Mouse (Mus musculus) left cerebral cortex, adult 18-20 months (tissue): ENCODE data around the gene L3mbtl4. TPM values are rescaled to one million over a fixed set of nuclear protein-coding genes. Genes with fewer than 3 reads are reported as not detected.
A peak's percentile ranks its signal among the peaks of the same experiment; 100 is the strongest.
"Not testable (repeated sequence)": the region's sequence is repeated elsewhere in the genome, so short reads cannot be mapped to it uniquely, and the experiment has no call there.

Source experiments
- DNase-seq, 2 experiments: peaks; one replicate each; pipeline ENCODE4 v3.0.0; 2021 to 2022; ENCODE audit warnings: low spot score in 2 of 2, mixed read lengths in 1 of 2
- total RNA-seq, 2 experiments: library from RNA; stranded (reverse); gene quantifications; 2 replicates each; pipeline ENCODE4 v1.2.3; 2021

Gene L3mbtl4
- total RNA-seq, 2 experiments from 2014 or later: 1.9 to 2.0 TPM

GRCm38 (mm10) chr17:68371101-68371500 is 97.5 kb downstream of the L3mbtl4 start:
- DNase-seq: no peak

GRCm38 (mm10) chr17:68388481-68388880 is 114.9 kb downstream of the L3mbtl4 start:
- DNase-seq: no peak

- DNase-seq: no peak
Observed at GRCm38 (mm10) chr17:68405993-68406392, 132.4 kb downstream of the L3mbtl4 start.

GRCm38 (mm10) chr17:68407121-68407520 is 133.5 kb downstream of the L3mbtl4 start:
- not testable (repeated sequence) for DNase-seq

GRCm38 (mm10) chr17:68422663-68423498 is 149.3 kb downstream of the L3mbtl4 start:
- no peak for DNase-seq

GRCm38 (mm10) chr17:68433576-68433975 is 160.0 kb downstream of the L3mbtl4 start:
- no peak for DNase-seq

- DNase-seq: no peak
Observed at GRCm38 (mm10) chr17:68450921-68451320, 177.3 kb downstream of the L3mbtl4 start.

GRCm38 (mm10) chr17:68461471-68461870 is 187.9 kb downstream of the L3mbtl4 start:
- no peak for DNase-seq

GRCm38 (mm10) chr17:68467311-68467710 is 193.7 kb downstream of the L3mbtl4 start:
- no peak for DNase-seq

- no peak for DNase-seq
Observed at GRCm38 (mm10) chr17:68490065-68490691, 216.6 kb downstream of the L3mbtl4 start.

- peak; percentile 7 to 34 for DNase-seq
Observed at GRCm38 (mm10) chr17:68492231-68492630, 218.6 kb downstream of the L3mbtl4 start.

GRCm38 (mm10) chr17:68502998-68503397 is 229.4 kb downstream of the L3mbtl4 start:
- not testable (repeated sequence) for DNase-seq

- DNase-seq: no peak
Observed at GRCm38 (mm10) chr17:68559698-68560097, 286.1 kb downstream of the L3mbtl4 start.

GRCm38 (mm10) chr17:68560264-68560663 is 286.7 kb downstream of the L3mbtl4 start:
- no peak for DNase-seq

GRCm38 (mm10) chr17:68571806-68572205 is 298.2 kb downstream of the L3mbtl4 start:
- DNase-seq: peak in 1 of 2 experiments; percentile 8

- no peak for DNase-seq
Observed at GRCm38 (mm10) chr17:68585195-68585594, 311.6 kb downstream of the L3mbtl4 start.

GRCm38 (mm10) chr17:68591619-68592018 is 318.0 kb downstream of the L3mbtl4 start:
- DNase-seq: no peak

- no peak for DNase-seq
Observed at GRCm38 (mm10) chr17:68602744-68603143, 329.1 kb downstream of the L3mbtl4 start.

- no peak for DNase-seq
Observed at GRCm38 (mm10) chr17:68607691-68608090, 334.1 kb downstream of the L3mbtl4 start.

- no peak for DNase-seq
Observed at GRCm38 (mm10) chr17:68611247-68611646, 337.6 kb downstream of the L3mbtl4 start.

GRCm38 (mm10) chr17:68625281-68625680 is 351.7 kb downstream of the L3mbtl4 start:
- peak; percentile 18 to 22 for DNase-seq

GRCm38 (mm10) chr17:68629631-68630426 is 356.2 kb downstream of the L3mbtl4 start:
- no peak for DNase-seq
